Mouse (Mus musculus) midbrain, embryonic 13.5 days (tissue): ENCODE measurements around the gene Pmpca. TPM values are rescaled to one million over a fixed set of nuclear protein-coding genes. Genes with fewer than 3 reads are reported as not detected.

Experiments used
- ATAC-seq: fragments of 200-750 bp; cut with Nextera tagmentation; 2 replicates; pipeline ENCODE4 v1.8.0; 2017; ENCODE audit warnings: mild to moderate bottlenecking, moderate TSS enrichment, moderate library complexity
- H3K27ac ChIP-seq: fragments of 300-500 bp; sonication (generic); 2 replicates; pipeline ENCODE4 v1.5.1; 2015; ENCODE audit warnings: inconsistent platforms, mild to moderate bottlenecking, moderate library complexity
- H3K27me3 ChIP-seq: fragments of 300-500 bp; sonication (generic); 2 replicates; pipeline ENCODE4 v1.6.1; 2015; ENCODE audit warnings: mild to moderate bottlenecking, inconsistent platforms
- H3K36me3 ChIP-seq: fragments of 300-500 bp; sonication (generic); 2 replicates; pipeline ENCODE4 v1.6.1; 2015; ENCODE audit warnings: mild to moderate bottlenecking, inconsistent platforms
- H3K4me1 ChIP-seq: fragments of 300-500 bp; sonication (generic); replicated peaks from 2 replicates; pipeline ENCODE4 v1.6.1; 2015; ENCODE audit warnings: inconsistent platforms
- H3K4me2 ChIP-seq: fragments of 300-500 bp; sonication (generic); replicated peaks from 2 replicates; pipeline ENCODE4 v1.6.1; 2015; ENCODE audit warnings: moderate library complexity, mild to moderate bottlenecking, inconsistent platforms
- H3K4me3 ChIP-seq: fragments of 300-500 bp; sonication (generic); replicated peaks from 2 replicates; pipeline ENCODE4 v1.5.1; 2015; ENCODE audit warnings: mild to moderate bottlenecking, inconsistent platforms
- H3K9ac ChIP-seq: fragments of 300-500 bp; sonication (generic); replicated peaks from 2 replicates; pipeline ENCODE4 v1.6.1; 2015; ENCODE audit warnings: mild to moderate bottlenecking, inconsistent platforms
- H3K9me3 ChIP-seq: fragments of 300-500 bp; sonication (generic); 2 replicates; pipeline ENCODE4 v1.6.1; 2016; ENCODE audit warnings: mild to moderate bottlenecking, inconsistent platforms
- WGBS: fragments of 180-500 bp; shearing (Covaris S2); methylation state at CpG from one replicate; pipeline ENCODE4 v1.1.7; 2015; 5-methylcytosine and 5-hydroxymethylcytosine counted together
- polyA plus RNA-seq: library from polyadenylated mRNA; unstranded; fragments of >200 nt; fragmentation: Nextera tagmentation; extraction: Ambion mirVana; gene quantifications from 2 replicates; pipeline ENCODE4 v1.2.1, GENCODE M21; 2015

The Pmpca gene
- polyA plus RNA-seq, 1 experiment from 2014 or later: 107 TPM

GRCm38 (mm10) chr2:26441261-26441660 lies 52.1 kb downstream of the Pmpca start:
- Histone ChIP-seq H3K9ac (no peak overlapping the region; the same call in 1 of the 2 replicates), H3K9me3 (no peaks in the 10 kb centered on the region), H3K4me3 (no peak overlapping the region), H3K4me1 (peaks cover 33% of the 10 kb centered on the region), H3K27ac (no peak overlapping the region), H3K27me3 (no peaks in the 10 kb centered on the region), H3K36me3 (peaks cover 50% of the 10 kb centered on the region), H3K4me2 (no peak overlapping the region)
- ATAC-seq: no peak
- WGBS: 93% methylated on average over 4 of the region's 4 CpGs

GRCm38 (mm10) chr2:26441688-26442087 lies 52.5 kb downstream of the Pmpca start:
- Histone ChIP-seq H3K9me3 (no peaks in the 10 kb centered on the region), H3K4me3 (no peak overlapping the region), H3K4me1 (peaks cover 37% of the 10 kb centered on the region), H3K27me3 (no peaks in the 10 kb centered on the region), H3K4me2 (no peak overlapping the region), H3K27ac (no peak overlapping the region), H3K9ac (no peak overlapping the region; the same call in 1 of the 2 replicates), H3K36me3 (peaks cover 48% of the 10 kb centered on the region)
- 87% methylated on average over 5 of the region's 5 CpGs for WGBS
- no peak for ATAC-seq

GRCm38 (mm10) chr2:26442843-26443242 lies 53.7 kb downstream of the Pmpca start:
- Histone ChIP-seq H3K36me3 (peaks cover 40% of the 10 kb centered on the region), H3K9me3 (no peaks in the 10 kb centered on the region), H3K4me1 (peaks cover 39% of the 10 kb centered on the region), H3K27ac (no peak overlapping the region), H3K4me2 (peak overlapping the region; percentile 0; the same call in 1 of the 2 replicates), H3K9ac (no peak overlapping the region), H3K27me3 (no peaks in the 10 kb centered on the region), H3K4me3 (no peak overlapping the region)
- ATAC-seq: no peak
- 68% methylated on average over 1 of the region's 1 CpGs for WGBS

- Histone ChIP-seq H3K4me1 (peaks cover 34% of the 10 kb centered on the region), H3K9ac (peak overlapping the region; percentile 90), H3K9me3 (no peaks in the 10 kb centered on the region), H3K4me3 (peak overlapping the region; percentile 87), H3K27me3 (no peaks in the 10 kb centered on the region), H3K4me2 (peak overlapping the region; percentile 85), H3K27ac (no peak overlapping the region), H3K36me3 (peaks cover 30% of the 10 kb centered on the region)
- 74% methylated on average over 3 of the region's 3 CpGs for WGBS
- no peak for ATAC-seq
These were observed 54.7 kb downstream of the Pmpca start for GRCm38 (mm10) chr2:26443876-26444275.

- Histone ChIP-seq H3K4me2 (peak overlapping the region; percentile 85), H3K27ac (peak overlapping the region; percentile 92), H3K9ac (peak overlapping the region; percentile 90), H3K4me3 (peak overlapping the region; percentile 87), H3K4me1 (peaks cover 34% of the 10 kb centered on the region), H3K36me3 (peaks cover 25% of the 10 kb centered on the region), H3K9me3 (no peaks in the 10 kb centered on the region), H3K27me3 (no peaks in the 10 kb centered on the region)
- WGBS: 7% methylated on average over 15 of the region's 15 CpGs
- ATAC-seq: no peak
These were observed 55.2 kb downstream of the Pmpca start for GRCm38 (mm10) chr2:26444368-26444767.

- Histone ChIP-seq H3K9me3 (no peaks in the 10 kb centered on the region), H3K27me3 (no peaks in the 10 kb centered on the region), H3K4me2 (peak within 1 kb of the TSS; percentile 92), H3K9ac (peak within 1 kb of the TSS; percentile 90), H3K36me3 (peaks cover 18% of the 10 kb centered on the region), H3K27ac (peak within 1 kb of the TSS; percentile 92), H3K4me3 (peak within 1 kb of the TSS; percentile 87), H3K4me1 (peaks cover 39% of the 10 kb centered on the region)
- WGBS: under 1% methylated on average over 58 of the region's 61 CpGs
- ATAC-seq: peak; percentile 92
These were observed 56.0 kb downstream of the Pmpca start, which contains the start of gene Sec16a for GRCm38 (mm10) chr2:26444946-26445665. Gene Sec16a, minus strand, starts transcription at chr2:26445216.

GRCm38 (mm10) chr2:26445666-26446445 lies 56.7 kb downstream of the Pmpca start:
- H3K4me3 ChIP-seq: peak overlapping the region; percentile 87
- H3K9me3 ChIP-seq: no peaks in the 10 kb centered on the region
- H3K27me3 ChIP-seq: no peaks in the 10 kb centered on the region
- H3K27ac ChIP-seq: peak overlapping the region; percentile 86
- peak overlapping the region; percentile 85 for H3K9ac ChIP-seq
- H3K36me3 ChIP-seq: peaks cover 10% of the 10 kb centered on the region
- 1% methylated on average over 44 of the region's 44 CpGs for WGBS
- ATAC-seq: peak; percentile 92
- peak overlapping the region; percentile 92 for H3K4me2 ChIP-seq
- H3K4me1 ChIP-seq: peaks cover 39% of the 10 kb centered on the region

GRCm38 (mm10) chr2:26446671-26447070 lies 57.5 kb downstream of the Pmpca start:
- WGBS: 75% methylated on average over 4 of the region's 4 CpGs
- Histone ChIP-seq H3K4me2 (peak overlapping the region; percentile 92), H3K4me3 (peak overlapping the region; percentile 87), H3K9me3 (no peaks in the 10 kb centered on the region), H3K27ac (peak overlapping the region; percentile 86; the same call in 1 of the 2 replicates), H3K4me1 (peaks cover 39% of the 10 kb centered on the region), H3K36me3 (peaks cover 2% of the 10 kb centered on the region), H3K27me3 (no peaks in the 10 kb centered on the region), H3K9ac (peak overlapping the region; percentile 85)
- ATAC-seq: no peak

Other genes starting within 250 kb of the Pmpca start
- 0.17 TPM in 1 of 2 replicates, not detected in the other for gene Lhx3, start 181.1 kb upstream of the Pmpca start, polyA plus RNA-seq
- gene Qsox2, start 151.8 kb upstream of the Pmpca start, polyA plus RNA-seq: 15.4 and 15.7 TPM in 2 replicates
- gene Ccdc187, start 94.8 kb upstream of the Pmpca start, polyA plus RNA-seq: 0.17 and 0.23 TPM in 2 replicates
- gene Gpsm1, start 73.8 kb upstream of the Pmpca start, polyA plus RNA-seq: 147 and 162 TPM in 2 replicates
- 28.1 and 30.6 TPM in 2 replicates for gene Dnlz, start 37.2 kb upstream of the Pmpca start, polyA plus RNA-seq
- 1.4 and 2.3 TPM in 2 replicates for gene Card9, start 28.4 kb upstream of the Pmpca start, polyA plus RNA-seq
- 28.2 and 32.3 TPM in 2 replicates for gene Snapc4, start 8.7 kb upstream of the Pmpca start, polyA plus RNA-seq
- 165 and 166 TPM in 2 replicates for gene Entr1, start within 50 bp of the Pmpca start, polyA plus RNA-seq
- gene Inpp5e, start 19.9 kb downstream of the Pmpca start, polyA plus RNA-seq: 28.0 and 28.6 TPM in 2 replicates
- 21.3 and 22.8 TPM in 2 replicates for gene Sec16a, start 55.9 kb downstream of the Pmpca start, polyA plus RNA-seq
- gene Notch1, start 127.3 kb downstream of the Pmpca start, polyA plus RNA-seq: 21.4 and 27.9 TPM in 2 replicates
- gene Egfl7, start 190.7 kb downstream of the Pmpca start, polyA plus RNA-seq: 44.9 and 55.9 TPM in 2 replicates
- not detected in 2 replicates for gene Gm20532, start 197.3 kb downstream of the Pmpca start, polyA plus RNA-seq
- 4.0 and 5.3 TPM in 2 replicates for gene Agpat2, start 215.1 kb downstream of the Pmpca start, polyA plus RNA-seq
- gene Fam69b, start 239.1 kb downstream of the Pmpca start, polyA plus RNA-seq: 112 and 118 TPM in 2 replicates